Mouse (Mus musculus): ENCODE measurements at regions not wholly inside any gene's neighbourhood (a gene's known extent, or its start where the extent isn't known, plus 50 kb on each side); places are given as distances from the start of the nearest gene placed in this dataset.

- H3K4me3 ChIP-seq = no peak overlapping the region
These were observed 206.3 kb upstream of the Foxq1 start for GRCm38 (mm10) chr13:31349671-31350070.

GRCm38 (mm10) chr13:31351481-31351880 lies 204.5 kb upstream of the Foxq1 start:
- Histone ChIP-seq H3K27ac (replicated peaks) (no peak overlapping the region), H3K4me3 (no peak overlapping the region), H3K4me2 (no peak overlapping the region), H3K9me3 (no peaks in the 10 kb centered on the region), H3K4me1 (replicated peaks) (no peaks in the 10 kb centered on the region), H3K27me3 (no peaks in the 10 kb centered on the region), H3K36me3 (no peaks in the 10 kb centered on the region), H3K9ac (no peak overlapping the region)
- ATAC-seq (ENCODE audit: low FRiP score, low read depth) = no peak

More at GRCm38 (mm10) chr13:31349671-31350070, 206.3 kb upstream of the Foxq1 start:
- no peak overlapping the region for H3K9ac ChIP-seq
- no peaks in the 10 kb centered on the region for H3K36me3 ChIP-seq
- no peaks in the 10 kb centered on the region for H3K27me3 ChIP-seq
- no peak for ATAC-seq (ENCODE audit: low FRiP score, low read depth)
- H3K9me3 ChIP-seq = no peaks in the 10 kb centered on the region
- WGBS = 87% methylated on average over 2 of the region's 2 CpGs
- no peaks in the 10 kb centered on the region for H3K4me1 ChIP-seq (replicated peaks)
- H3K27ac ChIP-seq (replicated peaks) = no peak overlapping the region
- no peak overlapping the region for H3K4me2 ChIP-seq

GRCm38 (mm10) chr13:31352825-31353224 lies 203.1 kb upstream of the Foxq1 start:
- no peak overlapping the region for H3K4me2 ChIP-seq
- no peak overlapping the region for H3K9ac ChIP-seq
- WGBS = 74% methylated on average over 5 of the region's 5 CpGs

GRCm38 (mm10) chr13:31359353-31359752 lies 196.6 kb upstream of the Foxq1 start:
- Histone ChIP-seq H3K4me2 (no peak overlapping the region), H3K9me3 (no peaks in the 10 kb centered on the region), H3K27ac (replicated peaks) (no peak overlapping the region), H3K4me3 (no peak overlapping the region), H3K27me3 (no peaks in the 10 kb centered on the region), H3K4me1 (replicated peaks) (peaks cover 4% of the 10 kb centered on the region; the same call in 1 of the 2 replicates), H3K36me3 (no peaks in the 10 kb centered on the region), H3K9ac (no peak overlapping the region)
- ATAC-seq (ENCODE audit: low FRiP score, low read depth) = 0 out of 2 replicates have a peak, but pooled peaks have one; percentile 16
- 86% methylated on average over 4 of the region's 4 CpGs for WGBS

More at GRCm38 (mm10) chr13:31352825-31353224, 203.1 kb upstream of the Foxq1 start:
- ATAC-seq (ENCODE audit: low FRiP score, low read depth) = no peak
- H3K4me3 ChIP-seq = no peak overlapping the region
- H3K9me3 ChIP-seq = no peaks in the 10 kb centered on the region
- no peaks in the 10 kb centered on the region for H3K27me3 ChIP-seq
- H3K27ac ChIP-seq (replicated peaks) = no peak overlapping the region
- no peaks in the 10 kb centered on the region for H3K4me1 ChIP-seq (replicated peaks)
- no peaks in the 10 kb centered on the region for H3K36me3 ChIP-seq

GRCm38 (mm10) chr13:31362386-31362785 lies 193.5 kb upstream of the Foxq1 start:
- Histone ChIP-seq H3K4me3 (no peak overlapping the region), H3K27ac (replicated peaks) (no peak overlapping the region), H3K27me3 (no peaks in the 10 kb centered on the region), H3K9me3 (no peaks in the 10 kb centered on the region), H3K9ac (no peak overlapping the region), H3K4me1 (replicated peaks) (peaks cover 4% of the 10 kb centered on the region; the same call in 1 of the 2 replicates), H3K4me2 (no peak overlapping the region), H3K36me3 (no peaks in the 10 kb centered on the region)
- ATAC-seq (ENCODE audit: low FRiP score, low read depth) = 0 out of 2 replicates have a peak, but pooled peaks have one; percentile 39
- WGBS = 26% methylated on average over 3 of the region's 3 CpGs

- Histone ChIP-seq H3K27ac (replicated peaks) (no peak overlapping the region), H3K4me2 (no peak overlapping the region), H3K36me3 (no peaks in the 10 kb centered on the region), H3K4me1 (replicated peaks) (peaks cover 4% of the 10 kb centered on the region; the same call in 1 of the 2 replicates), H3K9ac (no peak overlapping the region), H3K9me3 (no peaks in the 10 kb centered on the region), H3K27me3 (no peaks in the 10 kb centered on the region), H3K4me3 (no peak overlapping the region)
- ATAC-seq (ENCODE audit: low FRiP score, low read depth) = no peak
- WGBS = 53% methylated on average over 4 of the region's 4 CpGs
These were observed 191.6 kb upstream of the Foxq1 start for GRCm38 (mm10) chr13:31364369-31364768.

GRCm38 (mm10) chr13:31367226-31367625 lies 188.7 kb upstream of the Foxq1 start:
- Histone ChIP-seq H3K36me3 (no peaks in the 10 kb centered on the region), H3K4me2 (no peak overlapping the region), H3K4me1 (replicated peaks) (0 out of 2 replicates have a peak, but pooled peaks cover 4% of the 10 kb centered on the region), H3K27ac (replicated peaks) (no peak overlapping the region), H3K9me3 (no peaks in the 10 kb centered on the region), H3K27me3 (no peaks in the 10 kb centered on the region), H3K4me3 (no peak overlapping the region), H3K9ac (no peak overlapping the region)
- ATAC-seq (ENCODE audit: low FRiP score, low read depth) = no peak
- WGBS = 95% methylated on average over 3 of the region's 3 CpGs

GRCm38 (mm10) chr13:31369182-31369581 lies 186.8 kb upstream of the Foxq1 start:
- WGBS = 83% methylated on average over 4 of the region's 4 CpGs
- Histone ChIP-seq H3K9me3 (no peaks in the 10 kb centered on the region), H3K27ac (replicated peaks) (no peak overlapping the region), H3K4me2 (no peak overlapping the region), H3K27me3 (no peaks in the 10 kb centered on the region), H3K4me3 (no peak overlapping the region), H3K4me1 (replicated peaks) (no peaks in the 10 kb centered on the region), H3K36me3 (no peaks in the 10 kb centered on the region), H3K9ac (no peak overlapping the region)
- ATAC-seq (ENCODE audit: low FRiP score, low read depth) = no peak

GRCm38 (mm10) chr13:31370873-31371272 lies 185.1 kb upstream of the Foxq1 start:
- ATAC-seq (ENCODE audit: low FRiP score, low read depth) = no peak
- Histone ChIP-seq H3K9me3 (no peaks in the 10 kb centered on the region), H3K4me2 (no peak overlapping the region), H3K27me3 (no peaks in the 10 kb centered on the region), H3K4me1 (replicated peaks) (no peaks in the 10 kb centered on the region), H3K27ac (replicated peaks) (no peak overlapping the region), H3K9ac (no peak overlapping the region), H3K4me3 (no peak overlapping the region), H3K36me3 (no peaks in the 10 kb centered on the region)
- WGBS = 70% methylated on average over 6 of the region's 6 CpGs

- peak; percentile 88 for ATAC-seq (ENCODE audit: low FRiP score, low read depth)
- H3K9me3 ChIP-seq = no peaks in the 10 kb centered on the region
- H3K4me3 ChIP-seq = no peak overlapping the region
- no peaks in the 10 kb centered on the region for H3K4me1 ChIP-seq (replicated peaks)
- no peaks in the 10 kb centered on the region for H3K36me3 ChIP-seq
- H3K27ac ChIP-seq (replicated peaks) = no peak overlapping the region
- WGBS = 57% methylated on average over 5 of the region's 5 CpGs
- H3K9ac ChIP-seq = no peak overlapping the region
- no peak overlapping the region for H3K4me2 ChIP-seq
- no peaks in the 10 kb centered on the region for H3K27me3 ChIP-seq
These were observed 181.9 kb upstream of the Foxq1 start for GRCm38 (mm10) chr13:31374006-31374405.

- Histone ChIP-seq H3K9me3 (no peaks in the 10 kb centered on the region), H3K27me3 (no peaks in the 10 kb centered on the region), H3K36me3 (no peaks in the 10 kb centered on the region), H3K4me1 (replicated peaks) (no peaks in the 10 kb centered on the region), H3K4me3 (no peak overlapping the region), H3K9ac (no peak overlapping the region), H3K4me2 (no peak overlapping the region), H3K27ac (replicated peaks) (no peak overlapping the region)
- ATAC-seq (ENCODE audit: low FRiP score, low read depth) = no peak
- 72% methylated on average over 4 of the region's 4 CpGs for WGBS
These were observed 162.3 kb upstream of the Foxq1 start for GRCm38 (mm10) chr13:31393421-31394215.

- H3K9ac ChIP-seq = no peak overlapping the region
- no peak for ATAC-seq (ENCODE audit: low FRiP score, low read depth)
- H3K27me3 ChIP-seq = no peaks in the 10 kb centered on the region
- no peaks in the 10 kb centered on the region for H3K36me3 ChIP-seq
- no peak overlapping the region for H3K4me2 ChIP-seq
- H3K4me1 ChIP-seq (replicated peaks) = no peaks in the 10 kb centered on the region
- H3K9me3 ChIP-seq = no peaks in the 10 kb centered on the region
- 76% methylated on average over 5 of the region's 5 CpGs for WGBS
- H3K4me3 ChIP-seq = no peak overlapping the region
- no peak overlapping the region for H3K27ac ChIP-seq (replicated peaks)
These were observed 159.6 kb upstream of the Foxq1 start for GRCm38 (mm10) chr13:31396216-31396910.
